Mouse (Mus musculus) heart, postnatal 4 days (tissue): ENCODE data around the gene Pcdh7. TPM values are rescaled to one million over a fixed set of nuclear protein-coding genes. Genes with fewer than 3 reads are reported as not detected.

Source experiments
- DNase-seq: peaks from one replicate; pipeline ENCODE4 v3.0.0; 2021
- total RNA-seq, 2 experiments: library from RNA; stranded (reverse); gene quantifications; 2 replicates each; pipeline ENCODE4 v1.2.3; 2021

The Pcdh7 gene
- total RNA-seq, 2 experiments from 2014 or later, result 148 to 160 TPM

GRCm38 (mm10) chr5:57931738-57932137 lies 214.0 kb downstream of the Pcdh7 start:
- no peak for DNase-seq

- DNase-seq, result no peak
Observed at GRCm38 (mm10) chr5:57934666-57935065, 216.9 kb downstream of the Pcdh7 start.

DNA sequence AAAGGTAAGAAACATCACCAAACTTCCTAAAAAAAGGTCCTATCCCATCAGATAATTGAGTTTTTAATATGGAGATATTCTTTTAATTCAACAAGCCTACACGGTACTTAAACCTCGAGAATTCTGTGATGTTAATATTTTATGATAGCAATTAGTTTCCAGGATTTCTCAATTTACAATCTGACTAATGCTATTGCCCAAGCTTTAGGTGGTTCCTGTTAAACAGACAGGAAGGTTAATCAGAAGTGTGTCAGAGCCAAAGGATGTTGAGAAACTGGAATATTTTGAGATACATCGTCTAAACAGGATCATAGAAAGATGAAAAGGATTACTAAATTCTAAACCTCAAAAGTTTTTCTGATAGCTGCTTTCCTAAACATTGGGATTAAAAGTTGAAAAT lies 222.7 kb downstream of the Pcdh7 start:
- no peak for DNase-seq

- DNase-seq, result no peak
Observed at GRCm38 (mm10) chr5:57943176-57943575, 225.4 kb downstream of the Pcdh7 start.

DNA sequence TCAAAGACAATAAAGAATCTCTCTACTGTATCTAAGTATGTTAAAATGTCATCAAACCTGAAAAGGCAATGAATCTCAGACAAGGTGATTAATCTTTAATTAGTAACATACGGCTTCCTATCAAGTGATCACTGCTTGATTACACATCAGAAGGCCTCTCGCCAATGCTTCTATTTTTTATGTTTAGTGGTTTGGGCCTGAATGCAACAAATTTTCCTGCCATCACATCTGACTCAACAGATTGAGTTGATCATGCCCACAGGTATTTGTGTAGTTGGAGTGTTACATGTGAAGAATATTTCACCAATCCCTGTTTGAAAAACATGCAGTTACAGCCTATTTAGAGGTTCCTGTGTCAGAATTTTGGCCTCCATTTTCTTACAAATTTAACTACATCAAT lies 225.8 kb downstream of the Pcdh7 start:
- no peak for DNase-seq

DNA sequence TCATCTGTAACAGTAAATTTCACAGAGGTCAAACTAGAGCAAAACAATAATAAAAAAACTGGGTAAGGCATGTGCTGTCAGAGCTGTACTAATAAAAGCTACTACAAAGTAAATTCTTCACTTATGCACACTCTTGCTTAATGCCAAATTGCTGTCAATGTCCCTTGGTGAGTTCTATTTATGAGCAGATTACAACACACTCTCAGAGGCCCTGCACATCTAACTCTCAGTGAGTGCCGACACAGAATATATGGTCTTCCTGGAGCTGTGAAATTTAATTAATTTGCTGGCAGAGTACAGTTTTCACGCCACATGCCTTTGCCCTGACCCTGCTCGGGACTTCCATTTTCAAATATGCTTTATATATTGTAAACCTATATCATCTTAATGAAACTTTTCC lies 227.7 kb downstream of the Pcdh7 start:
- DNase-seq, result peak; percentile 8

GRCm38 (mm10) chr5:57959317-57959716 lies 241.6 kb downstream of the Pcdh7 start:
- DNase-seq, result no peak

DNA sequence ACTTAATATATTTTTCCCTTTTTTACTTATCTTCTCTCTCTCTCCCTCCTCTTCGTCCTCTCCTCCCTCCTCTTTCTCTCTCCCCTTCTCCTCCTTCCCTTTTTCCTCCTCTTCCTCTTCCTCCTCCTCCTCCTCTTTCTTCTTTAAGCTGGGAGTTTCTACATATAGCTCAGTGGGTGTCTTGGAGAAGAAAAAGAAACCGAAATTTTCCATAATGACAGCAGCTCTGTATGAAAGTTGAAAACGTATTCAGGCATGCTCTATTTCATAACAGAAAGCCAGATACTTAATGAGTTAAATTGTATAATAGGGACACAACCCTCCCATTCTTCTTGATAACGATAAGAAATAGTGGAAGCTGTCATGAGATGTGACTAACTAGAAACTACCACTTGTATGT lies 246.0 kb downstream of the Pcdh7 start:
- DNase-seq, result no peak

GRCm38 (mm10) chr5:57964201-57964600 lies 246.4 kb downstream of the Pcdh7 start:
- DNase-seq, result no peak

GRCm38 (mm10) chr5:57993584-57993983 lies 275.8 kb downstream of the Pcdh7 start:
- DNase-seq, result no peak

GRCm38 (mm10) chr5:58021331-58021730 lies 303.6 kb downstream of the Pcdh7 start:
- no peak for DNase-seq

DNA sequence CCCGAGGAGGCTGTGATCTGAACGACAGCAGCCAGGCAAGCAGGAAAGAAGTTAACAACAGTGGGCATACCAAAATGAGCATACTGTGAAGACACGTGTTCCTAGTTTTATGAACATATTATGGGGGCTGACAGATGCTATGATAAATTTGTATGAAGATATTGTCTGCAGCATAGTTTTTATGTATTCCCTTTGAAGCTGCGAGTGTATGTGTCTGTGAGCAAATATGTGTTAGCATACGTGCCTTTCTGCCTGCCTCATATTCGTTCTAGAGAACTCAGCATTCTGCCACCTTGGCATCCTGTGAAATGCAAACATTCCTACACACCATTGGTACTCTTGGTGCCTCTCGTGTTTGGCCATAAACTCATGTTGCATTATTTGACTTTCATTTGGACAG lies 307.4 kb downstream of the Pcdh7 start:
- DNase-seq, result no peak

- no peak for DNase-seq
Observed at GRCm38 (mm10) chr5:58025759-58026158, 308.0 kb downstream of the Pcdh7 start.

DNA sequence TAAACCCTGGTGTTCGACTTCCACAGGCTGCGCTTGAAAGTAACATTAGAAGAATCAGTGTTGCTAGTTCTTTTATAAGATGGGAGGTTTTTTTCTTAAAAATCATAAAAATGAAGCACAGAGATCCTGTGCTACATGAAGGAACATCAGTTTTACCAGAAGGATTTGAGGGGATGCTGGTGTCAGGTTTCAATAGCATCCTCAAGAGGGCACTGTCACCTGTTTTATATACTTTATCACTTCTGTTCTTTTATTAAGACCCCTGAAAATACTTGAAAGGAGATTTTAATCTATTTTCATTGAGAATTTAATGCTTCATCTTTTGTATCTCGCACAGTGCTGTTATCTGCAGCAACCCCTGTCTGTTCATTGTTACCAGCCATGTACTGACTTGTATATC lies 322.1 kb downstream of the Pcdh7 start:
- DNase-seq, result no peak

- no peak for DNase-seq
Observed at GRCm38 (mm10) chr5:58044216-58044615, 326.4 kb downstream of the Pcdh7 start.

- DNase-seq, result no peak
Observed at GRCm38 (mm10) chr5:58081054-58081453, 363.3 kb downstream of the Pcdh7 start.

DNA sequence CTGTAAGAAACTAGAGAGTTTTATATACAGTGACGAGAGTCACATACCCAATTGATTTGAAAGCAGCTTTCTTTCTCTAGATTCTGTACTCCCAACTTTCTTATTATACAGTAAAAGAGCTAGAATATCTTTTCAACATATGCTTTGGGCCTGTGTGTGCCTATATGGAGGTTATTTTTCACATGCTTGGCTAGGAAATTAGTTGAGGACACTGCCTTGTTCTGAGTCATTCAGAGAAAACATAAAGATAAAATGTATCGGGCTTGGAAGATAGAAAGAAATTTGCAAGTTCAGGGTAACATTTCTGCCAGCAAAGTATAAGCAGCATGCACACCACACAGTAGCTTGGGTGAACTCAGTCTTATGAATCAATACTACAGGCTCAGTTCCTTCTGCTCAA lies 364.5 kb downstream of the Pcdh7 start:
- no peak for DNase-seq

DNA sequence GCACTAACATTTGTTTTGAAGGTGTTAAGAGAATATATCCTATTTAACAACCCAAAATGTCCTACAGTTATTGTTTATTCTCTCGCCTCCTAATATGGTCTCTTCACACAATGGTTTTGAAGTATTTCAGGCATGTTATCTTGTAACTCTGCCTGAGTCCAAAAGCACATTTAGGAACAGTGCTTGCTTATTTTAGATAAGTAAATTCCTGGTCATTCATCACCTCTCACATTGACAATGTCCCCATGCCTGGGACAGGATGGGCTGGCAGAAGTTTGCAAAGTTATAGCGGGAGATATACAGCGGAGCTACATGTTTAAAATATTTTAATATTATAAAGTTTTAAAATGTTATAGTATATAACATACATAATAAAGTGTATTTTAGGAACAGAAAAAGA lies 365.3 kb downstream of the Pcdh7 start:
- peak; percentile 22 for DNase-seq

GRCm38 (mm10) chr5:58083972-58084371 lies 366.2 kb downstream of the Pcdh7 start:
- peak; percentile 22 for DNase-seq

DNA sequence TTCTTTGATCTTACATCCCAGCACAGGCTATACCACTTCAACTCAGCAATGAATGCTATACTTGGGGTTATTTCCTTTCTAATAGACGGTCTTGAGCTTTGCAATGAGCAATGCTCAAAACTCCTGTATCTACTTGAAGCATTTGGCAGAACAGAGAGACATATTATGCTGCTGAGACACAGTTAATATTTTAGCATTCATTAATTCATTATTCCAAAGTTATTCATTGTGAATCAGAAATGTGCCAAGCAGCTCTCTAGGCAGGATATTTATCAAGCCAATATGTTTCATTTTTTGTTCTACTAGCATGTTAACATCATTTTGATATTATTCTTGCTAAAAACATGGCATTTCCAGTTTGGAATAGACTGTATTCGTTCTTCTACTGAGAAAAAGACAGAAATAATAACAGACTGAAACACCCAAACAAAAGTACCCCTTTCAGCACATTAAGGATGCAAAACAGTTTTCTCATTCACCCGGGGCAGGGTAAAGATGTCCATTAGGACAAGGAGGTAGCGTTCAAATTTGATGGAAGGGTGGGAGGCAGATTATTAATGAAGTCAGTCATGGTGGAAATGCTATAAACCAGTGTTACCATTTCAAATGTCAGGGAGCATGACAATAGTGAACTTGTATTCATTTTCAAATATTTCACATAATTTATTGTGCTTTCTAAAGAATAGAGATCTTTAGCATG lies 391.0 kb downstream of the Pcdh7 start:
- no peak for DNase-seq

- DNase-seq, result no peak
Observed at GRCm38 (mm10) chr5:58116096-58116495, 398.3 kb downstream of the Pcdh7 start.

DNA sequence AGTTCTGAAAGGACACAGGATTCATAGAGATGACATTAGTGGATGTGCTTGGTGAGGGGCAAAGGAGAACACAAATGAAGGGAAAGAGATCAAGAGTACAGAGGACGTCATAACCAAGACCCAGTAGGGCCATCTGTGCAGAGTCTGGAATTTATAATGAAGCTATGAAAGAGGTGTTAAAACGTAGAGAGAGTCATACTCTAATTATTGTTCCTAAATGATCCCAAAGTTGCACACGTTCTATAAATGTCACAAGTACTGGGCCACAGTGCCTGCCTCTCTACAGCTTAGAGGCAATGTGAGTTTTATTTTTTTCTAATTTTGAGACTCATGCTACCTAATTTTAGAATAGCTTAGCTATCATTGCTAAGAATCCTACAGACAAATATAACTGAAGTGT lies 400.1 kb downstream of the Pcdh7 start:
- DNase-seq, result no peak

- DNase-seq, result no peak
Observed at GRCm38 (mm10) chr5:58118930-58119611, 401.3 kb downstream of the Pcdh7 start.

DNA sequence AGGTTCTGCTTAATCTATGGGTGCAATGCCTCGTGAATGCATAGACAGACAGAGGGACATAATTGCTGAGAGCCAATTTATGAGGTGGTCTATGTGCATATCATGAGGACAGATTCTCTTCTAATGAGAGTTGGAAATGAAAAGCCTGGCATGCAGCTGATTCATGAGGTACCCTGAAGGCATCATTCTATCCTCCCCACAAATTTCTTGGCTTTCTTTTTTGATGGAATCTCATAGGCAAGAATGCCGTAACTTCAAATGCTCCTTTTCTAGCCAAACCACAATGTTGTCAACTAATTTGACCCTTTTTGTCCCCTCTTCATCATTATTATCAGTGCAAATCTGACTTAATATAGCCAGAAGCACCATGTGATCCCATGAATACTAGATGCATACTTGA lies 426.1 kb downstream of the Pcdh7 start:
- no peak for DNase-seq
